In genomic region chr14:60125202-60125601, GRCm38 (mm10) we compare ENCODE assay signal across 23 mouse cellular contexts.
A peak's percentile ranks its signal among the peaks of the same experiment; 100 is the strongest.
DNase-seq lines count a peak whose midpoint lies in the region; ATAC-seq and TF ChIP-seq lines count a peak whose summit lies in the region.
"Had no signal": no experiment of that assay in that cellular context is flagged by ENCODE, and none has a peak within 500 bp of the region (broad histone marks: within the 10 kb centered on the region; RNA-seq: fewer than 3 reads in every experiment).

No protein-coding gene starts in this region.

- no peaks in the 10 kb centered on the region for H3K36me3 ChIP-seq in midbrain, embryonic 11.5 days (ENCODE audit: control insufficient read depth, insufficient read depth, low read length)
- H3K36me3 ChIP-seq in midbrain, postnatal 0 days (ENCODE audit: insufficient read depth, low read length) = no peaks in the 10 kb centered on the region
- no peaks in the 10 kb centered on the region for H3K36me3 ChIP-seq in heart, embryonic 14.5 days (ENCODE audit: control insufficient read depth, insufficient read depth, low read length)
- H3K36me3 ChIP-seq in forebrain, embryonic 13.5 days (ENCODE audit: poor library complexity, severe bottlenecking) = no peaks in the 10 kb centered on the region
- H3K36me3 ChIP-seq: embryonic facial prominence, embryonic 13.5 days; forebrain, embryonic 12.5 days; hindbrain, embryonic 13.5 days had no signal

- no peak overlapping the region for H3K27ac ChIP-seq in midbrain, embryonic 11.5 days (ENCODE audit: low read depth, low read length)
- H3K27ac ChIP-seq in midbrain, postnatal 0 days (ENCODE audit: low read depth, low read length) = no peak overlapping the region
- H3K27ac ChIP-seq in heart, embryonic 14.5 days (replicated peaks in 1 of 2; ENCODE audit: control insufficient read depth in 1 of 2, insufficient read depth in 1 of 2, low read depth in 2 of 2, low read length in 2 of 2) = peak overlapping the region; percentile 29 to 50; a peak in 1 of 4 replicates
- no peak overlapping the region for H3K27ac ChIP-seq in forebrain, embryonic 13.5 days
- H3K27ac ChIP-seq: embryonic facial prominence, embryonic 13.5 days; forebrain, embryonic 12.5 days; hindbrain, embryonic 13.5 days; macrophage had no signal

- no peak for TF ChIP-seq CTCF in midbrain, postnatal 0 days (IDR thresholded peaks at IDR 0.05)

- H3K4me2 ChIP-seq in midbrain, embryonic 11.5 days = no peak overlapping the region
- H3K4me2 ChIP-seq in midbrain, postnatal 0 days (ENCODE audit: low read depth, low read length, poor library complexity, severe bottlenecking) = no peak overlapping the region
- 0 out of 2 replicates have a peak overlapping the region, but pooled peaks have one; percentile 5 for H3K4me2 ChIP-seq in heart, embryonic 14.5 days (ENCODE audit: low read length)
- H3K4me2 ChIP-seq in forebrain, embryonic 13.5 days = no peak overlapping the region
- H3K4me2 ChIP-seq: embryonic facial prominence, embryonic 13.5 days; forebrain, embryonic 12.5 days; hindbrain, embryonic 13.5 days had no signal

- 83% methylated on average over 9 of the region's 9 CpGs for WGBS in midbrain, embryonic 11.5 days
- WGBS in midbrain, postnatal 0 days = 84% methylated on average over 9 of the region's 9 CpGs
- 42% methylated on average over 9 of the region's 9 CpGs for WGBS in heart, embryonic 14.5 days
- WGBS in forebrain, embryonic 13.5 days = 85% methylated on average over 9 of the region's 9 CpGs

- no peak overlapping the region for H3K4me3 ChIP-seq in midbrain, embryonic 11.5 days (ENCODE audit: low read depth, low read length)
- no peak overlapping the region for H3K4me3 ChIP-seq in midbrain, postnatal 0 days (ENCODE audit: low read depth, low read length)
- no peak overlapping the region for H3K4me3 ChIP-seq in heart, embryonic 14.5 days (ENCODE audit: control insufficient read depth in 1 of 2, insufficient read depth in 1 of 2, low read depth in 1 of 2, low read length in 2 of 2)
- H3K4me3 ChIP-seq in forebrain, embryonic 13.5 days = no peak overlapping the region
- H3K4me3 ChIP-seq: embryonic facial prominence, embryonic 13.5 days; erythroblast, embryonic 14.5 days; forebrain, embryonic 12.5 days; hindbrain, embryonic 13.5 days had no signal

- peak; percentile 89 for ATAC-seq in frontal cortex, adult (ENCODE audit: low TSS enrichment)
- ATAC-seq in midbrain, embryonic 11.5 days (ENCODE audit: low FRiP score) = no peak
- ATAC-seq in midbrain, postnatal 0 days (ENCODE audit: low FRiP score) = no peak
- no peak for ATAC-seq in heart, embryonic 14.5 days (ENCODE audit: insufficient number of reproducible peaks, insufficient read depth, low FRiP score, low read depth)
- ATAC-seq in forebrain, embryonic 13.5 days = no peak
- ATAC-seq: activated CD4-positive, CD25-positive, alpha-beta regulatory T cell, adult 4 months; inflammation-experienced regulatory T-cells, adult 6 months; midbrain, embryonic 16.5 days had no signal

- no peak overlapping the region for H3K9ac ChIP-seq in midbrain, embryonic 11.5 days (ENCODE audit: low read length)
- H3K9ac ChIP-seq in midbrain, postnatal 0 days (replicated peaks; ENCODE audit: low read length, poor library complexity, severe bottlenecking) = no peak overlapping the region
- no peak overlapping the region for H3K9ac ChIP-seq in heart, embryonic 14.5 days (ENCODE audit: low read length)
- no peak overlapping the region for H3K9ac ChIP-seq in forebrain, embryonic 13.5 days
- H3K9ac ChIP-seq: embryonic facial prominence, embryonic 13.5 days; forebrain, embryonic 12.5 days; hindbrain, embryonic 13.5 days had no signal

- no peak for DNase-seq in frontal cortex, postnatal 10 days (ENCODE audit: low spot score in 2 of 2)
- peak; percentile 82 for DNase-seq in midbrain, embryonic 11.5 days (ENCODE audit: low spot score, missing footprints)
- DNase-seq in midbrain, postnatal 0 days (ENCODE audit: low spot score) = no peak
- DNase-seq in telencephalon, adult 2 months (ENCODE audit: low read depth, low spot score) = peak; percentile 23
- DNase-seq: adrenal gland, postnatal 10 days; cerebellum, adult 8-10 months; cerebellum, postnatal 36 days; embryo, embryonic 11 days; kidney, adult 18-20 months; kidney, postnatal 4 days; right cerebral cortex, postnatal 4 days; thymus, postnatal 36 days had no signal

- no peaks in the 10 kb centered on the region for H3K9me3 ChIP-seq in midbrain, embryonic 11.5 days (ENCODE audit: control insufficient read depth, low read length)
- H3K9me3 ChIP-seq in midbrain, postnatal 0 days (ENCODE audit: low read length) = no peaks in the 10 kb centered on the region
- H3K9me3 ChIP-seq in heart, embryonic 14.5 days (ENCODE audit: control insufficient read depth, low read length) = no peaks in the 10 kb centered on the region
- H3K9me3 ChIP-seq in forebrain, embryonic 13.5 days (replicated peaks) = no peaks in the 10 kb centered on the region
- H3K9me3 ChIP-seq: embryonic facial prominence, embryonic 13.5 days; forebrain, embryonic 12.5 days; hindbrain, embryonic 13.5 days had no signal

- no peaks in the 10 kb centered on the region for H3K4me1 ChIP-seq in midbrain, embryonic 11.5 days (ENCODE audit: control insufficient read depth, insufficient read depth, low read length)
- no peaks in the 10 kb centered on the region for H3K4me1 ChIP-seq in midbrain, postnatal 0 days (ENCODE audit: insufficient read depth, low read length)
- H3K4me1 ChIP-seq in heart, embryonic 14.5 days (ENCODE audit: control insufficient read depth in 2 of 2, insufficient read depth in 2 of 2, low read length in 2 of 2) = peaks cover 2 to 5% of the 10 kb centered on the region in 2 experiments; a peak in 2 of 4 replicates
- H3K4me1 ChIP-seq in forebrain, embryonic 13.5 days = peaks cover 6% of the 10 kb centered on the region; the same call in 1 of the 2 replicates
- H3K4me1 ChIP-seq: forebrain, embryonic 12.5 days; hindbrain, embryonic 13.5 days had no signal

- no peaks in the 10 kb centered on the region for H3K27me3 ChIP-seq in midbrain, embryonic 11.5 days (ENCODE audit: control insufficient read depth, insufficient read depth, low read length)
- no peaks in the 10 kb centered on the region for H3K27me3 ChIP-seq in midbrain, postnatal 0 days (ENCODE audit: insufficient read depth, low read length)
- H3K27me3 ChIP-seq in heart, embryonic 14.5 days (ENCODE audit: control insufficient read depth, insufficient read depth, low read length) = no peaks in the 10 kb centered on the region
- H3K27me3 ChIP-seq in forebrain, embryonic 13.5 days = no peaks in the 10 kb centered on the region
- H3K27me3 ChIP-seq: embryonic facial prominence, embryonic 13.5 days; forebrain, embryonic 12.5 days; hindbrain, embryonic 13.5 days had no signal

Comparison
In these comparisons a context has a peak if more than half of its experiments do, and no peak if none do; other contexts are left out.
1. DNase-seq: peak in midbrain, embryonic 11.5 days (single experiment) and telencephalon, adult 2 months (single experiment); none in frontal cortex, postnatal 10 days (0 of 2) and midbrain, postnatal 0 days (single experiment).
2. H3K27ac ChIP-seq: peak in heart, embryonic 14.5 days (2 of 2); none in midbrain, embryonic 11.5 days (single experiment), midbrain, postnatal 0 days (single experiment) and forebrain, embryonic 13.5 days (single experiment).